Mouse (Mus musculus) ZHBTc4 (cell line): ENCODE results near the gene Myof.

ENCODE experiments used
- DNase-seq: peaks from one replicate; pipeline ENCODE4 v3.0.0-alpha.2; 2011; ENCODE audit warnings: low read depth, low spot score

Myof gene

GRCm38 (mm10) chr19:38042261-38042722 is 1.1 kb downstream of the Myof start:
- no peak for DNase-seq

- DNase-seq = no peak
Measured at GRCm38 (mm10) chr19:38038267-38038666, 5.1 kb downstream of the Myof start.

DNA sequence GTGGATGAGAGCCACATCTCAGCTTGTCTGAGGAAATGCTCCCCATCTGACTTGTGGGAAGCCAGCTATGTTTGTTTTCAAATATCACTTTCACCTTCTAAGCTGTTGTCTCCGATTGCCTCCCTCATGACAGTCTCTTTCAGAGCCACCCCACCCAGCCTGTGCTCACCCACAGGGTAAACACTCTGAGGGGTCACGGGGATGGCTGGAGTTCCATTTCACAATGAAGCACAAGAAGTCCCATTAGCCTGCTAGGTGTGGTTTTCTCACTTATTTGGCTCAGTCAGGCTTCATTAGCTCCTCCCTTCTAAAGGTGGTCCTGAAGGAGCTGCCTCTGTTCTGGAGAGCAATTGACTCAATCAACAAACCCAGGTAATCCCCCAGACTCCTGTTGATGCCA is 7.6 kb downstream of the Myof start:
- no peak for DNase-seq

DNA sequence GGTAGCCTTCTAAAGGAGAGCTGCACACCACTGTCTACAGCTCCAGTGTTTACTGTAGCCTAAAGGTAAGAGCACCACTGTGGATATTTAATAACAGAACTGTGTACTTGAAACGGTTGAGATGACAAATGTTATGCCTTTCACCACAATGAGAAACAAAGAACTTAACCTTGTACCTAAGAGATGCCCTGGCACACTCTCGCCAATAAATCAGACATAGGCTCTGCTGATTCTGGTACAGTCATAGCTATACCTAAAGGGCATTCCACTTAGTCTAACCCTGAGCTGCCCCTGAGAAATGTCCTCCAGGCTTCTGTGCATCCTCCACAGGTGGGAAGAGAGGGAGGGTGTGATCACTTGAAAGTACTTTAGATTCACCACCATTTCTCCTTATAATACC is 8.7 kb downstream of the Myof start:
- DNase-seq = no peak

DNA sequence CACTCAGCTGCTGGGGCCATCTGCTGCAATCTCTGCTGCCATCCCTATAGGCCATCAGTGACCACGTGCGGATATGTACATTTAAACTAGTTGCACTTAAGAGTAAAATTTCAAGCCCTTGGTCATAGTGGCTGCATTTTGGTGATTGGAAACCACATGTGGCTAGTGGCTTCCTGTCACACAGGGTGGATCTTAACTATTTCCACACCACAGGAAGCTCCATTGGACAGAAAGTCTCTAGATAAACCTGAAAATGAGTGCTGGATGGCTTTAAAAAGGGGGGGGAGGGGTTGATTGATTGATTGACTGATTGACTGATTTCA is 9.7 kb downstream of the Myof start:
- no peak for DNase-seq

DNA sequence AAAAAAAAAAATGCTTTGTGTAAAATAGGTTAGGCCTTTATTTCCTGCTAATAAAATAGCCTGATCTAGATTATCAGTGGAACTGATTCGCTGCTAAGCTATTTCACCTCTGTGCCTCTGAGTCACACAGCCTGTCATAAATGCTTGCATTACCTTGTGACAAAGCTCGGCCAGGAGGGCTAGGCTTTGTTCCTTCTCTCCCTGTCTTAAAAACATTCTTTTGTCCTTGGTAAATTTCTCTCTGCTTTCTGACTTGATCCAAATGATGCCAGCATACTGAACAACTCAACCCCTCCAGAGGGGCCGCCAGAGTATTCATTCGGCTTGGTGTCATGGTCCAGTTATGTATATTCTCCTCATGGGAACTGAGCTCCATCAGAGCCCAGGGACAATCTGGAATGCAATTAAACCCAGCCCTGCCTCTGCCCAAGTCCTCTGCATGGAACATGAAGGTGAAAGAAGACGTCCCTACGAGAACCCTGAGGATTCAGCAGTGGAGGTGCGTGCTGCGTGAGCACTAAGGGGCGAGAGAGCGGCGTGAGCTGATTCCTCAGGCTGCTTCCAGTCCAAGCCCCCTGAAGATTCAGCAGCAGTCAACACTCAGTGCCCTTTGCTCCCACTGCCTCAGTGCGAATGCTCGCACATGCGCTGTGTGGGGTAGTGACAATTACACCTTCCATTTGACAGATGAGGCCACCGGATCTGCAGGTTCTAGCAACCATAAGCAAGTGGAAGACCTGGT is 10.2 kb downstream of the Myof start:
- no peak for DNase-seq

GRCm38 (mm10) chr19:38031144-38031543 is 12.2 kb downstream of the Myof start:
- no peak for DNase-seq

GRCm38 (mm10) chr19:38030673-38031137 is 12.7 kb downstream of the Myof start:
- peak; percentile 58 for DNase-seq

DNA sequence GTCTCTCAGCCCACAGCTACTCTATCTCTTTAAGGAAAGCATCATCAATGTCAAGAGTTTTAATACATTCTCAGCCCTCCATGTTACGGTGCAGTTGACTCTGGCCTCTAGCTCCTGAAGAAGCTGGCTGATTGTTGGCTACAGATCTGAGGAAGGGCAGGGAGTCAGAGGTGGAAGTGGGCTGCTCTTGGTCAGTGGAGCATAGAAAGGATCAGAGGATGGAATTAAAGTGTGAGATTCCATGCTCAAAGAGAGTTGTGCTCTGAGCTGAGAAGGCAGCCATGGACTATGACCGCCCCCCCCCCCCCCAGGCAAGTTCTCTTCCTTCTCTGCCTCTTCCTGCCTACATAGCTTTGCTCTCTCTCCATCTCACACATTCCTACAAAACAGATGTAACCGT is 13.5 kb downstream of the Myof start:
- no peak for DNase-seq

GRCm38 (mm10) chr19:38029292-38029691 is 14.1 kb downstream of the Myof start:
- no peak for DNase-seq

DNA sequence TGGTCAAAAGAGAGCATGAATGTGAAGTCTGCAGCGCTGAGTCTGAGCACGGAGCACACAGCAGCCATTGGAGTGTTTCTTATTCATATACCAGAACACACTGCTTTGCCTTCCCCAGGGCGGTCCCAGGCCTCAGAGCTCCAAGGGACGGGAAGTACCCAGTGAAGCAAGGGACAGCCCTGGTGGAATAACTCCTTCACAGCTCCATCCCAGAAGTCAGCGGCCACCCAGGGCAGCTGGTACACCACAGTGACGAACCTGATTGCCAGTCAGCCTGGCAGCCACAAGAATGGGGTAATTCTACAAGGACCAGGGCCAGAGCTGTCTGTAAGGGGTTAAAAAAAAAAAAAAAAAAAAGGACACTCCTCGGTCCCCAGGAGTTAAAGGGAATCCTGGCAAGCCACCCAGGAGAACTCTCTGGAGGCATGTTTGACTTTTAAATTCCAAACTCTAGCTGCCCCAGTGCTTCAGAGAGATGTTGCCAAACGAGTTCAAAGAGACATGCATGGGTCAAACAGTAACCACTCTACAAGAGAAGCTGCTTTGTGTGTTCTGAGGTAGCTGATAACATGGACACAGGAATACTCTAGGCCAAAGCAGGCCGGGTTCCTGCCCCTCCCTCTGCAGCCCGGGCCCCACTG is 15.4 kb downstream of the Myof start:
- DNase-seq = no peak

DNA sequence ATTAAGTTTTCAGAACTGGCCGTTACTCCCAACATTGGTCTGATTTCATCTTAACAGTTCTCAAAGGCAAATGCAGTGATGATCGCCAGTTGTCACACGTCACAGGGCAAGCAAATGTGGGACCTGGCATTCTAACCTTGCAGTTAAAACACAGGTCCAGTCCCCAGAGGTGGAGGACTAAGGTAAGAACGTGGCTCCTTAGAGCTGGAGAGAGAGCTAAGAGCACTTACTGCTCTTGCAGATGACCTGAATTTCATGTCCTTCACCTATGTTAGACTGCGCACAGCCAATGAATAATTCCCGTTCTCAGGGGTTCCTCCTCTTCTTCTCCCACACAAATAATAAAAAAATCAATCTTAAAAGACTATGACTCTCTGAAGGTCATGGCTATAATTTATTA is 16.0 kb downstream of the Myof start:
- DNase-seq = no peak

DNA sequence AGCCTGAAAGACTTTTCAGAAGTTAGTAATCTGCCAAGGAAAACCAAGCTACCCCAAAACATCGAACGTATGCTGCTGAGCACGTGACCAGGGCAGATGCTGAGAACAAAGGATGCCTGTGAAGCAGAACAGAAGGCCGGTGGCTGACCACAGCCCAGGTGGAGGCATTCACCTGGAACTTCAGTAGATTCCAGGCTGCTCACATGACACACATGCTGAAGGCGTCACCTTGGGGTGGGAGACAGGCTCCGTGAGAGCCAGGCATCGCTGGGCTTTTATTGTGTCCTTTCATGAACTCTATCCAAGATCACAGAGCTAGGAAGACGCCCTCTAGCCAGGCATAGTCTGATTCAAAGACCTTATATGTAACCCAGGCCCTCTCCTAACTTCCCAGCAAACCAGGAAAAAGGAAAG is 17.2 kb downstream of the Myof start:
- peak; percentile 62 for DNase-seq

- peak; percentile 77 for DNase-seq
Measured at GRCm38 (mm10) chr19:38025254-38026041, 17.9 kb downstream of the Myof start.

GRCm38 (mm10) chr19:38023603-38024002 is 19.8 kb downstream of the Myof start:
- DNase-seq = no peak

DNA sequence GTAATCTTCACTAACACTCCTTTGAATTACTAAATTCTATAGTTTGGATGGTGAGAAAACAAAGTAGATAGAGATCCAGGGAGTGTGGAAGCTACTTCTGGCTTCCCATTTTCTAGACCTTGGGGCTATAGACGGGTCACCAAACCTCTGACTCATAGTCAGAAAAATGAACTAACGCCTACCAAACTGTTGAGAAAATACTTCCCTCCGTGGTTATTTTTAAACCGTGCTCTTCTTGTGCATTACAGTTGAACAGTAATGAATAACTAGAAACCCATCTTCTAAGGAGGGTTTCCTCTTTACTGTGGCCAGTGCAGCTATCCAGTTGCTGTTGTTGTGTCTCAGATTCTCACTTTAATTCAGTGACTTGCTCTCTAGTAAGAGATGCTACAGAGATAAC is 20.7 kb downstream of the Myof start:
- no peak for DNase-seq

- DNase-seq = no peak
Measured at GRCm38 (mm10) chr19:38015873-38016254, 27.5 kb downstream of the Myof start.

GRCm38 (mm10) chr19:38015180-38015872 is 28.1 kb downstream of the Myof start:
- DNase-seq = peak; percentile 89

DNA sequence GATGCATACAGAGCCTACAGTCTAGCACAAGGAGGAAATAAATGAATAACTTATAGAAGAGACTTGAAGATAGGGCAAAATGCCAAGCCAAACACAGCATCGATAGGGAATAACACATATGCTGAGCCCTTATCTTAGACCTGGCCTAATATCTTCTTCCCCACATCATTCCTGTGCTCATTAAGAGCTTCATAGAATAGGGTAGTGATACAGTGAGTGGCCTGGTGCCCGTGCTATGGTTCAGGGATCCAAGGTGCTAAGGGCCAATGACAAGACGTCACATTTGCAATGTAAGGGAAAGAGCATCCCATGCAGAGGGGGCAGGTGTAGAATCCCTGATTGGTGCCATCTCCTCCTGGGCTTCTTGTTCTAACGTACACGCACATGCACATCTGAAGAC is 28.9 kb downstream of the Myof start:
- no peak for DNase-seq

- DNase-seq = no peak
Measured at GRCm38 (mm10) chr19:38011379-38011778, 32.0 kb downstream of the Myof start.

DNA sequence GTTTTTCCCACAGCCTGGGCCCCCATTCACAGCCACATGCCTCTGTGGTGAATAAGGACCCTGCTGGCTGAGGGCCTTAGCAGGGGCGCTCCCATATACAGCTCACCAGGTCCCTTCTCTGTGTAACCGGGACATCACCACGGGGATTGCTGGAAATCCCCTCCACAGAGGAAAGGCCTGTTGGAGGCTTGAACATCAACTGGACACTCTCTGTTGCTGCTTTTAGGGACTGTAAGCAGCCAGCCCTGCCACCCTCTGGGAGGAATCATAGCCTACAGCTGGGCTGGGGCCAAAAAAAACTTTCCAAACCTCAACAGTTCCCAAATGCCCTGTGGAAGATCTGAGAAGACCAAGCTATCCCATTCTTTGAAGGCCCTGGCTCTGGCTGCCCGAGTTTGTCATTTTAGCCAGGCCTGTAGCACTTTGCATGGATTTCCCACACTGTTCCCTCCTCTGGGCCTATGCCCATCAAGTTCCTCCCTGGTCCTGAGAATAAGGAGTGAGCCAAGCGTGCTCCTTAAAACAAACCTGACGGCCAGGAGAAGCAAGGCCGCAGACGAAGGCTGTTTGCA is 38.5 kb downstream of the Myof start:
- DNase-seq = no peak
